Mouse (Mus musculus): ENCODE measurements around the gene Zfp710. TPM values are rescaled to one million over a fixed set of nuclear protein-coding genes. Genes with fewer than 3 reads are reported as not detected.

Zfp710 gene
- total RNA-seq (2012; rRNA removed), result 11.8 and 14.8 TPM in 2 replicates
- polyA plus RNA-seq (2012; ENCODE audit: insufficient read depth in 1 of 2, insufficient read length in 2 of 2, low read depth in 1 of 2, low replicate concordance in 2 of 2, missing spikeins in 1 of 2), result 10 to 100 TPM in 1 of 2 experiments, not detected in 1; 19.1 TPM

DNA sequence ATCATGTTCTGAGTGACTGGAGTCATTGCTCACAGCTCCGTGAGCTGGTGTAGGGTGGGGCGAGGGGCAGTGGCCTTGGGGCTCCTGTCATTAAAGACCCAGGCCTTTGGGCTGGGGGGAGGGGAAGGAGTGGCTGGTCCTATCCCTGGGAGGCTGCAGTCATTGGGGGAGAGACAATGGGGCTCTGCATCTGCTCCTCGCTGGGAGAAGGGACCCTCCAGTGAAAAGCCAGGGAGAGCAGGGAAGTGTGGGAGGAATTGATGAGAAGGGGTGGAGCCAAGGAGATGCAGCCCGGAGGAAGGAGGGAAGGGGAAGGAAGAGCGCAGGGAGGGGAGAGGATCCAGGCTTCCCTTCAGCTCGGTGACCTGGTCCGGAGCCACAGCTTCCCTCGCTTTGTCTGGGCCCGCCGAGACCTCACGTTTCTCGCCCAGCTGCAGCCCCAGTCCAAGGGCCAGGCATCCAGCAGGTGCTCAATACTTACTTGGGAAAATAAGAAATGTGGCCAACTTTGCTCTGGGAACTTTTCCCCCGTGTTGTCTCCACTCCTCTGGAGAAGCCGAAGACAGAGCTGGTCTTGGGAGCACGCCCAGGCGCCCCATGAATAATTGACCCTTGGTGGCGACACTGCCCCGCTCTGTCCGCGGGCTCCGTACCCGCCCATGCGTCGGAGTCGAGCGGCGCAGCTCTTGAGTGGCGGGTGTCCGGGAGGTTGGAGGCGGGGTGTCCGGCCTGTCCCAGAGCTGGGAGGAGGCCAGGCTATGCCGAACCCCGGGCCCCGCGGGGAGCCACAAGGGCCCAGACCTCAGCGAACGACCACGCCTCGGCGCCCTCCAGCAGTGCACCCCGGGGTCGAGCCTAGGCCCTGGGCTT lies at the start of gene Zfp710:
TSS of gene Zfp710 (plus strand) at position 294 of the 870 bp plus-strand sequence.
- peaks cover 4 to 9% of the 10 kb centered on the region in 2 experiments for H3K4me1 ChIP-seq (ENCODE audit: control insufficient read depth in 1 of 2, insufficient read depth in 2 of 2, low read length in 2 of 2)
- H3K9me3 ChIP-seq (replicated peaks; ENCODE audit: insufficient read depth, low read length), result no peaks in the 10 kb centered on the region
- no peak for TF ChIP-seq RCOR1 (IDR thresholded peaks at IDR 0.05; ENCODE audit: low read depth, low read length)
- TF ChIP-seq JUND (IDR thresholded peaks at IDR 0.05; ENCODE audit: low read depth, low read length), result no peak
- no peak for TF ChIP-seq GATA1 (IDR thresholded peaks at IDR 0.05; ENCODE audit: low read depth, low read length)
- TF ChIP-seq POLR2AphosphoS2 (IDR thresholded peaks at IDR 0.05; ENCODE audit: low read length), result no peak
- TF ChIP-seq POLR2AphosphoS5 (IDR thresholded peaks at IDR 0.05; ENCODE audit: borderline replicate concordance, low read depth, low read length), result no peak
- no peak for TF ChIP-seq ELF1 (IDR thresholded peaks at IDR 0.05; ENCODE audit: low read depth, low read length)
- no peak for TF ChIP-seq GABPA (IDR thresholded peaks at IDR 0.05; ENCODE audit: low read depth, low read length)
- no peak for TF ChIP-seq TAL1 (IDR thresholded peaks at IDR 0.05; ENCODE audit: low read length)
- no peak for TF ChIP-seq SIN3A (IDR thresholded peaks at IDR 0.05; ENCODE audit: low read length)
- TF ChIP-seq NELFE (IDR thresholded peaks at IDR 0.05; ENCODE audit: low read depth, low read length), result no peak
- no peak for TF ChIP-seq CHD1 (IDR thresholded peaks at IDR 0.05; ENCODE audit: low read depth, low read length)
- TF ChIP-seq SMC3 (IDR thresholded peaks at IDR 0.05; ENCODE audit: low read depth, low read length), result no peak
- no peak for TF ChIP-seq EP300 (IDR thresholded peaks at IDR 0.05; ENCODE audit: low read depth in 1 of 2, low read length in 2 of 2)
- no peak for TF ChIP-seq KAT2A (conservative IDR thresholded peaks at IDR 0.05; ENCODE audit: low read depth, low read length)
- no peak for TF ChIP-seq HCFC1 (IDR thresholded peaks at IDR 0.05; ENCODE audit: low read depth, low read length)
- TF ChIP-seq MYB (IDR thresholded peaks at IDR 0.05; ENCODE audit: low read depth, low read length), result no peak
- no peak for TF ChIP-seq BHLHE40 (IDR thresholded peaks at IDR 0.05; ENCODE audit: borderline replicate concordance, low read depth, low read length)
- TF ChIP-seq MAX (IDR thresholded peaks at IDR 0.05; ENCODE audit: low read length), result no peak
- TF ChIP-seq ZMIZ1 (IDR thresholded peaks at IDR 0.05; ENCODE audit: low read depth, low read length), result no peak
- H3K79me2 ChIP-seq (ENCODE audit: control insufficient read depth, insufficient read depth, low read length, poor library complexity), result peaks cover 26% of the 10 kb centered on the region
- no peak for DNase-seq (ENCODE audit: low read depth, low spot score)
- H3K9ac ChIP-seq (ENCODE audit: control insufficient read depth, low read depth, low read length, poor library complexity, severe bottlenecking), result peak within 1 kb of the TSS; percentile 98
- peaks cover 0 to 6% of the 10 kb centered on the region in 2 experiments; a peak in 2 of 4 replicates for H3K36me3 ChIP-seq (ENCODE audit: control insufficient read depth in 1 of 2, insufficient read depth in 2 of 2, low read length in 2 of 2)
- no peaks in the 10 kb centered on the region for H3K27me3 ChIP-seq (ENCODE audit: control insufficient read depth in 1 of 2, insufficient read depth in 2 of 2, low read length in 2 of 2)
- peak within 1 kb of the TSS; percentile 75 to 79; a peak in 3 of 4 replicates for H3K4me3 ChIP-seq (ENCODE audit: control insufficient read depth in 1 of 2, insufficient read depth in 1 of 2, low read depth in 2 of 2, low read length in 2 of 2)
- H3K27ac ChIP-seq (ENCODE audit: control insufficient read depth, low read depth, low read length), result no peak within 1 kb of the TSS

DNA sequence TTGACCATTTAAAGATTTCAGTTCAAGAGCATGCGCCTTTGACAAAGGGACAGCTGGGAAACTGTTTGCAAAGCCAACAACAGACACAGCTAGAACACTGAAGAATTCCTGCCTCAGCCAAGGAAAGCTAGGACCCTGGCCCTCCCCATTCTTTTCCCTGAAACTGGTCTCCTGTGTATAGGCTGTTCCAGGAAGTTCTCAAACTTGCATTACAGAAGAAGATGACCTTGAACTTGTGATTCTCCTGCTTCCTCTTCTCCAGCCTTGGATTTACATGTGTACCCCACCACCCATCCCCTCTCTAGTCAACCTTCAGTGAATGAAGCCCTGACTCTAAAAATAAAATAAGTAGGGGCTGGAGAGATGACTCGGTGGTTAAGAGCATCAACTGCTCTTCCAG lies 49.3 kb upstream of the Zfp710 start:
- Histone ChIP-seq H3K4me1 (ENCODE audit: control insufficient read depth in 1 of 2, insufficient read depth in 2 of 2, low read length in 2 of 2) (peaks cover 2 to 18% of the 10 kb centered on the region in 2 experiments; a peak in 3 of 4 replicates), H3K27ac (ENCODE audit: control insufficient read depth, low read depth, low read length) (no peak overlapping the region), H3K79me2 (ENCODE audit: control insufficient read depth, insufficient read depth, low read length, poor library complexity) (no peaks in the 10 kb centered on the region), H3K36me3 (ENCODE audit: control insufficient read depth in 1 of 2, insufficient read depth in 2 of 2, low read length in 2 of 2) (peaks cover 0 to 8% of the 10 kb centered on the region in 2 experiments; a peak in 2 of 4 replicates), H3K9me3 (replicated peaks; ENCODE audit: insufficient read depth, low read length) (no peaks in the 10 kb centered on the region), H3K9ac (ENCODE audit: control insufficient read depth, low read depth, low read length, poor library complexity, severe bottlenecking) (no peak overlapping the region), H3K4me3 (ENCODE audit: control insufficient read depth in 1 of 2, insufficient read depth in 1 of 2, low read depth in 2 of 2, low read length in 2 of 2) (no peak overlapping the region), H3K27me3 (ENCODE audit: control insufficient read depth in 1 of 2, insufficient read depth in 2 of 2, low read length in 2 of 2) (peaks cover 1 to 4% of the 10 kb centered on the region in 2 experiments; a peak in 3 of 4 replicates)
- TF ChIP-seq MYB (IDR thresholded peaks at IDR 0.05; ENCODE audit: low read depth, low read length), result no peak
- no peak for TF ChIP-seq CTCF (IDR thresholded peaks at IDR 0.05 in 2 of 3, conservative IDR thresholded peaks at IDR 0.05 in 1 of 3; ENCODE audit: control insufficient read depth in 1 of 3, insufficient read depth in 1 of 3, low read depth in 2 of 3, low read length in 3 of 3, poor library complexity in 1 of 3, severe bottlenecking in 1 of 3)
- TF ChIP-seq MYC (IDR thresholded peaks at IDR 0.05; ENCODE audit: low read depth, low read length), result no peak
- no peak for TF ChIP-seq JUND (IDR thresholded peaks at IDR 0.05; ENCODE audit: low read depth, low read length)
- TF ChIP-seq NRF1 (IDR thresholded peaks at IDR 0.05; ENCODE audit: insufficient read depth, low read depth, low read length, poor library complexity, severe bottlenecking), result no peak
- TF ChIP-seq POLR2AphosphoS2 (IDR thresholded peaks at IDR 0.05; ENCODE audit: low read length), result no peak
- no peak for TF ChIP-seq TBP (IDR thresholded peaks at IDR 0.05; ENCODE audit: low read depth, low read length)
- no peak for TF ChIP-seq ZC3H11A (IDR thresholded peaks at IDR 0.05; ENCODE audit: low read depth, low read length)
- no peak for TF ChIP-seq ZMIZ1 (IDR thresholded peaks at IDR 0.05; ENCODE audit: low read depth, low read length)
- no peak for TF ChIP-seq POLR2AphosphoS5 (IDR thresholded peaks at IDR 0.05; ENCODE audit: borderline replicate concordance, low read depth, low read length)
- no peak for TF ChIP-seq SIN3A (IDR thresholded peaks at IDR 0.05; ENCODE audit: low read length)
- TF ChIP-seq MAFK (IDR thresholded peaks at IDR 0.05; ENCODE audit: borderline replicate concordance, low read depth, low read length), result no peak
- no peak for TF ChIP-seq USF1 (IDR thresholded peaks at IDR 0.05; ENCODE audit: low read depth, low read length)
- TF ChIP-seq SMC3 (IDR thresholded peaks at IDR 0.05; ENCODE audit: low read depth, low read length), result no peak
- TF ChIP-seq ETS1 (IDR thresholded peaks at IDR 0.05; ENCODE audit: low read depth, low read length), result no peak
- no peak for TF ChIP-seq NELFE (IDR thresholded peaks at IDR 0.05; ENCODE audit: low read depth, low read length)
- DNase-seq (ENCODE audit: low read depth, low spot score), result no peak

Data from MEL (cell line).